Mouse (Mus musculus) ovary, adult 10 weeks (tissue): ENCODE measurements around the gene Foxp2. TPM values are rescaled to one million over a fixed set of nuclear protein-coding genes. Genes with fewer than 3 reads are reported as not detected.

Experiments
- polyA plus RNA-seq: library from polyadenylated mRNA; stranded (reverse); fragments of 350-450 nt; fragmentation: Illumina TruSeq; extraction: RNeasy Lipid Tissue Mini Kit (QIAGEN cat#74804); gene quantifications from one replicate; pipeline ENCODE4 v1.2.3, GENCODE M21; 2014

Foxp2 gene
- 88.9 TPM for polyA plus RNA-seq

GRCm38 (mm10) chr6:14901183-14901970 lies at the start of gene Foxp2:
TSS of gene Foxp2 (plus strand) at chr6:14901349.

Other genes starting within 250 kb of the Foxp2 start
- 1.4 TPM for gene Ppp1r3a, start 146.1 kb upstream of the Foxp2 start, polyA plus RNA-seq